Mouse (Mus musculus) E14TG2a.4 (cell line): Measurements from ENCODE around the gene Sfpq.

Source experiments
- H3K27me3 ChIP-seq: 2 replicates; pipeline ENCODE4 v1.6.1; 2014; ENCODE audit warnings: low read length, control low read depth; ENCODE audit not compliant: insufficient read depth
- H3K36me3 ChIP-seq: 2 replicates; pipeline ENCODE4 v1.6.1; 2014; ENCODE audit warnings: low read length, control low read depth; ENCODE audit not compliant: insufficient read depth
- H3K4me1 ChIP-seq: replicated peaks from 2 replicates; pipeline ENCODE4 v1.6.1; 2014; ENCODE audit warnings: low read depth, low read length, control low read depth
- H3K4me3 ChIP-seq: replicated peaks from 2 replicates; pipeline ENCODE4 v1.5.1; 2014; ENCODE audit warnings: mild to moderate bottlenecking, low read length
- H3K9me3 ChIP-seq: 2 replicates; pipeline ENCODE4 v1.6.1; 2014; ENCODE audit warnings: low read length, control low read depth
- CTCF ChIP-seq: conservative IDR thresholded peaks from 2 replicates; pipeline ENCODE4 v1.5.1; 2014; ENCODE audit warnings: low read length
- NANOG ChIP-seq: IDR thresholded peaks from 2 replicates; pipeline ENCODE4 v1.6.1; 2014; ENCODE audit warnings: borderline replicate concordance, low read length, mixed read lengths
- POU5F1 ChIP-seq: IDR thresholded peaks from 2 replicates; pipeline ENCODE4 v1.6.1; 2014; ENCODE audit warnings: low read length, borderline replicate concordance

Sfpq gene

GRCm38 (mm10) chr4:127024240-127024639 is 3.1 kb downstream of the Sfpq start:
- Histone ChIP-seq H3K36me3 (peaks cover 70% of the 10 kb centered on the region), H3K4me3 (peak overlapping the region; percentile 99), H3K27me3 (no peaks in the 10 kb centered on the region), H3K4me1 (peaks cover 60% of the 10 kb centered on the region), H3K9me3 (no peaks in the 10 kb centered on the region)
- TF ChIP-seq POU5F1 (no peak), NANOG (no peak), CTCF (no peak)

- no peak for TF ChIP-seq POU5F1
- no peak for TF ChIP-seq CTCF
- TF ChIP-seq NANOG, result no peak
- H3K4me3 ChIP-seq, result no peak overlapping the region
- no peaks in the 10 kb centered on the region for H3K9me3 ChIP-seq
- H3K4me1 ChIP-seq, result peaks cover 73% of the 10 kb centered on the region
- H3K36me3 ChIP-seq, result peaks cover 96% of the 10 kb centered on the region
- H3K27me3 ChIP-seq, result no peaks in the 10 kb centered on the region
Measured at GRCm38 (mm10) chr4:127026826-127027225, 5.7 kb downstream of the Sfpq start.

- Histone ChIP-seq H3K4me1 (peaks cover 80% of the 10 kb centered on the region), H3K9me3 (no peaks in the 10 kb centered on the region), H3K4me3 (no peak overlapping the region), H3K36me3 (peaks cover 100% of the 10 kb centered on the region), H3K27me3 (no peaks in the 10 kb centered on the region)
- TF ChIP-seq NANOG, result no peak
- peak; percentile 58 for TF ChIP-seq CTCF
- TF ChIP-seq POU5F1, result no peak
Measured at GRCm38 (mm10) chr4:127027228-127028190, 6.4 kb downstream of the Sfpq start.

GRCm38 (mm10) chr4:127037158-127037557 is 16.0 kb downstream of the Sfpq start:
- H3K36me3 ChIP-seq, result peaks cover 96% of the 10 kb centered on the region
- no peak for TF ChIP-seq NANOG
- TF ChIP-seq POU5F1, result no peak
- TF ChIP-seq CTCF, result no peak
- peaks cover 19% of the 10 kb centered on the region for H3K4me1 ChIP-seq
- H3K27me3 ChIP-seq, result no peaks in the 10 kb centered on the region
- H3K9me3 ChIP-seq, result no peaks in the 10 kb centered on the region
- no peak overlapping the region for H3K4me3 ChIP-seq

GRCm38 (mm10) chr4:127037908-127038827 is 17.0 kb downstream of the Sfpq start:
- H3K9me3 ChIP-seq, result no peaks in the 10 kb centered on the region
- peaks cover 95% of the 10 kb centered on the region for H3K36me3 ChIP-seq
- TF ChIP-seq POU5F1 (no peak), NANOG (no peak), CTCF (no peak)
- no peak overlapping the region for H3K4me3 ChIP-seq
- peaks cover 9% of the 10 kb centered on the region for H3K4me1 ChIP-seq
- no peaks in the 10 kb centered on the region for H3K27me3 ChIP-seq

- peaks cover 95% of the 10 kb centered on the region for H3K36me3 ChIP-seq
- no peak for TF ChIP-seq CTCF
- no peak for TF ChIP-seq NANOG
- TF ChIP-seq POU5F1, result no peak
- no peaks in the 10 kb centered on the region for H3K9me3 ChIP-seq
- H3K4me1 ChIP-seq, result peaks cover 6% of the 10 kb centered on the region; the same call in 1 of the 2 replicates
- H3K4me3 ChIP-seq, result no peak overlapping the region
- H3K27me3 ChIP-seq, result no peaks in the 10 kb centered on the region
Measured at GRCm38 (mm10) chr4:127038828-127039349, 17.8 kb downstream of the Sfpq start.

GRCm38 (mm10) chr4:127039871-127040483 is 18.9 kb downstream of the Sfpq start:
- no peaks in the 10 kb centered on the region for H3K27me3 ChIP-seq
- TF ChIP-seq CTCF (no peak), POU5F1 (no peak), NANOG (no peak)

GRCm38 (mm10) chr4:127043540-127043939 is 22.4 kb downstream of the Sfpq start:
- H3K36me3 ChIP-seq, result peaks cover 97% of the 10 kb centered on the region
- no peaks in the 10 kb centered on the region for H3K27me3 ChIP-seq
- peaks cover 32% of the 10 kb centered on the region for H3K4me1 ChIP-seq
- H3K4me3 ChIP-seq, result no peak overlapping the region
- TF ChIP-seq POU5F1, result no peak
- no peak for TF ChIP-seq CTCF
- no peak for TF ChIP-seq NANOG
- no peaks in the 10 kb centered on the region for H3K9me3 ChIP-seq

More at GRCm38 (mm10) chr4:127039871-127040483, 18.9 kb downstream of the Sfpq start:
- Histone ChIP-seq H3K4me3 (no peak overlapping the region), H3K9me3 (no peaks in the 10 kb centered on the region), H3K4me1 (peaks cover 13% of the 10 kb centered on the region; the same call in 1 of the 2 replicates), H3K36me3 (peaks cover 95% of the 10 kb centered on the region)
